Mouse (Mus musculus) liver, adult 2 months (tissue): ENCODE results near the gene Epb41l5. TPM values are rescaled to one million over a fixed set of nuclear protein-coding genes. Genes with fewer than 3 reads are reported as not detected.

ENCODE experiments used
- DNase-seq: peaks from one replicate; pipeline ENCODE4 v3.0.0-alpha.2; 2011; ENCODE audit warnings: low read depth, low spot score; ENCODE audit errors: extremely low read depth
- H3K27ac ChIP-seq: fragments of 200-500 bp; replicated peaks from 2 replicates; pipeline ENCODE4 v1.5.1; 2012; ENCODE audit warnings: low read depth, mild to moderate bottlenecking, control low read depth, inconsistent platforms, low read length; ENCODE audit not compliant: insufficient read depth
- H3K27me3 ChIP-seq: fragments of 200-500 bp; 2 replicates; pipeline ENCODE4 v1.6.1; 2012; ENCODE audit warnings: mild to moderate bottlenecking, moderate library complexity, low read length, inconsistent platforms; ENCODE audit not compliant: control insufficient read depth, insufficient read depth
- H3K36me3 ChIP-seq: fragments of 200-500 bp; 2 replicates; pipeline ENCODE4 v1.6.1; 2012; ENCODE audit warnings: low read length, inconsistent platforms; ENCODE audit not compliant: control insufficient read depth, insufficient read depth
- H3K4me1 ChIP-seq: fragments of 200-500 bp; 2 replicates; pipeline ENCODE4 v1.6.1; 2011; ENCODE audit warnings: low read length; ENCODE audit not compliant: control insufficient read depth, insufficient read depth
- H3K4me3 ChIP-seq: fragments of 200-500 bp; 2 replicates; pipeline ENCODE4 v1.5.1; 2011; ENCODE audit warnings: low read depth, mild to moderate bottlenecking, control low read depth, low read length, moderate library complexity; ENCODE audit not compliant: insufficient read depth
- H3K79me2 ChIP-seq: fragments of 200-500 bp; 2 replicates; pipeline ENCODE4 v1.6.1; 2012; ENCODE audit warnings: inconsistent platforms, mild to moderate bottlenecking, low read length, moderate library complexity; ENCODE audit not compliant: control insufficient read depth, insufficient read depth
- H3K9ac ChIP-seq: fragments of 200-500 bp; 2 replicates; pipeline ENCODE4 v1.6.1; 2012; ENCODE audit warnings: low read depth, mild to moderate bottlenecking, control low read depth, inconsistent platforms, low read length
- CTCF ChIP-seq: fragments of 200-500 bp; IDR thresholded peaks from 2 replicates; pipeline ENCODE4 v1.5.1; 2011; ENCODE audit warnings: low read depth, low read length, control low read depth
- POLR2A ChIP-seq: fragments of 200-500 bp; IDR thresholded peaks from 2 replicates; pipeline ENCODE4 v1.6.1; 2011; ENCODE audit warnings: low read length, control low read depth; ENCODE audit not compliant: insufficient read depth; ENCODE audit errors: extremely low read depth
- WGBS: fragments of 180-500 bp; shearing (Covaris S2); methylation state at CpG from one replicate; pipeline ENCODE4 v1.1.7; 2018; 5-methylcytosine and 5-hydroxymethylcytosine counted together
- polyA plus RNA-seq: library from polyadenylated mRNA; depleted of rRNA; stranded (reverse); fragments of >200 nt; gene quantifications from 2 replicates; pipeline ENCODE4 v1.2.3, GENCODE M21; 2012
- total RNA-seq: library from RNA; depleted of rRNA; stranded (reverse); fragments of >200 nt; gene quantifications from 2 replicates; pipeline ENCODE4 v1.2.3, GENCODE M21; 2014

The Epb41l5 gene
- total and polyA plus RNA-seq, 2 experiments: 18.8 to 38.0 TPM

- Histone ChIP-seq H3K79me2 (0 out of 2 replicates have a peak, but pooled peaks cover under 1% of the 10 kb centered on the region), H3K27ac (peak overlapping the region; percentile 25; the same call in 1 of the 2 replicates), H3K4me1 (peaks cover 5% of the 10 kb centered on the region; the same call in 1 of the 2 replicates), H3K36me3 (no peaks in the 10 kb centered on the region), H3K4me3 (no peak overlapping the region), H3K27me3 (no peaks in the 10 kb centered on the region), H3K9ac (no peak overlapping the region)
- no peak for DNase-seq
- TF ChIP-seq POLR2A (no peak), CTCF (no peak)
- 69% methylated on average over 4 of the region's 4 CpGs for WGBS
Observed at GRCm38 (mm10) chr1:119508548-119508947, 140.3 kb downstream of the Epb41l5 start.

GRCm38 (mm10) chr1:119505951-119506350 is 142.8 kb downstream of the Epb41l5 start:
- Histone ChIP-seq H3K4me3 (no peak overlapping the region), H3K4me1 (peaks cover 8% of the 10 kb centered on the region), H3K27me3 (no peaks in the 10 kb centered on the region), H3K36me3 (no peaks in the 10 kb centered on the region), H3K79me2 (peaks cover 16% of the 10 kb centered on the region; the same call in 1 of the 2 replicates), H3K9ac (no peak overlapping the region), H3K27ac (no peak overlapping the region)
- DNase-seq: no peak
- TF ChIP-seq POLR2A (no peak), CTCF (no peak)
- 96% methylated on average over 3 of the region's 3 CpGs for WGBS

- Histone ChIP-seq H3K27me3 (no peaks in the 10 kb centered on the region), H3K9ac (peak within 1 kb of the TSS; percentile 78), H3K27ac (peak within 1 kb of the TSS; percentile 77), H3K36me3 (no peaks in the 10 kb centered on the region), H3K4me3 (peak within 1 kb of the TSS; percentile 74), H3K79me2 (peaks cover 19% of the 10 kb centered on the region; the same call in 1 of the 2 replicates), H3K4me1 (peaks cover 11% of the 10 kb centered on the region)
- WGBS: under 1% methylated on average over 57 of the region's 57 CpGs
- peak; percentile 43; the same call in 1 of the 2 replicates for TF ChIP-seq POLR2A
- no peak for TF ChIP-seq CTCF
- DNase-seq: peak; percentile 97
Observed at GRCm38 (mm10) chr1:119504260-119505062, 144.3 kb downstream of the Epb41l5 start, which contains the start of gene Ralb. TSS of gene Ralb (minus strand) at chr1:119504794.

GRCm38 (mm10) chr1:119503808-119504207 is 145.0 kb downstream of the Epb41l5 start:
- peaks cover 24% of the 10 kb centered on the region; the same call in 1 of the 2 replicates for H3K79me2 ChIP-seq
- H3K4me1 ChIP-seq: peaks cover 11% of the 10 kb centered on the region
- DNase-seq: no peak
- peak overlapping the region; percentile 74 for H3K4me3 ChIP-seq
- no peaks in the 10 kb centered on the region for H3K27me3 ChIP-seq
- no peak for TF ChIP-seq CTCF
- no peak for TF ChIP-seq POLR2A
- WGBS: 6% methylated on average over 5 of the region's 5 CpGs
- H3K36me3 ChIP-seq: no peaks in the 10 kb centered on the region
- peak overlapping the region; percentile 77 for H3K27ac ChIP-seq
- H3K9ac ChIP-seq: peak overlapping the region; percentile 78

- no peak overlapping the region; the same call in 1 of the 2 replicates for H3K27ac ChIP-seq
- peaks cover 11% of the 10 kb centered on the region for H3K4me1 ChIP-seq
- H3K79me2 ChIP-seq: peaks cover 29% of the 10 kb centered on the region
Observed at GRCm38 (mm10) chr1:119503181-119503580, 145.6 kb downstream of the Epb41l5 start.

More at GRCm38 (mm10) chr1:119503181-119503580, 145.6 kb downstream of the Epb41l5 start:
- 37% methylated on average over 3 of the region's 3 CpGs for WGBS
- TF ChIP-seq POLR2A: no peak
- no peak for TF ChIP-seq CTCF
- Histone ChIP-seq H3K36me3 (no peaks in the 10 kb centered on the region), H3K4me3 (peak overlapping the region; percentile 7; the same call in 1 of the 2 replicates), H3K27me3 (no peaks in the 10 kb centered on the region), H3K9ac (peak overlapping the region; percentile 78)
- DNase-seq: no peak
